Mouse (Mus musculus): ENCODE data around the gene Nphp4.
"Not testable (repeated sequence)": the region's sequence is repeated elsewhere in the genome, so short reads cannot be mapped to it uniquely, and the experiment has no call there.

Gene Nphp4

DNA sequence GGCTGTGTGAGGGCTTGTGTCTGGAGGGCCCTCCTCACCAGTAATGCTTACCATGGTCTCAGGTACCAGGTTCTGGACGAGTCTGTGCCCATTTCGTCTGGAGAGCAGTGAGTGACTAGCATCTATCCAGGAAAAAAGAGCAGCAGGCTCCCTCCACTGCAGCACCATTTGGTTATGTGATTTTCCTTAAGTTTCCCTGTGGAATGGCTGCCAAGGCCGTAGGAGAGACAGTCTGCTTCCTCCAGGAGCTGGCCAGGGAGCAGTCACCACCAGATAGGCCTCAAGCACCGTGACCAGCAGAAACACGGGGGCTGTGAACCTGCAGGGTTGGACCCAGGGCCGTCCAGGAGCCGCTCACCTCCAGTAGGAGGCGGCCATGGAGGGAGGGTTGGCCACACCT is 3.9 kb downstream of the Nphp4 start:
- peak; percentile 45 for DNase-seq

- no peak for DNase-seq
Observed at GRCm38 (mm10) chr4:152488046-152488445, 11.5 kb downstream of the Nphp4 start.

DNA sequence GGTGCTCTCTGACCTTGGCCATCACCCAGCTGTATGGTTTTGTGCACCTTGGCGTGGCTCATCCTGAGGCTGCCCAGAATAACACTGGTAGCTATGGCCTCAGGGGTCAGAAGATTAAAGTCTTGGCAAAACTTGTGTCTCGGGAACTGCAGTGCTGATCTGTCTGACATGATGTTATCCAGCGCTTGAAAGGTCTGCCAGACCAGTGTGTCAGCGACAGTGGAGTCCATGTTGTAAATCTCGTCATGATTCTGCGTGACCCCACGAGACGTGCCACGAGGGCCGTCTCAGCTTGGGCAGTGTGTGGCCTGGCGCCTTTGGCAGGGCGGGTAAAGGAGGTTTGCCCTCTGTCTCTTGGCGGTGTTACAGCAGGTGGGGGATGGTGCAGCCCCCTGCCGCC is 13.8 kb downstream of the Nphp4 start:
- no peak for DNase-seq

GRCm38 (mm10) chr4:152491250-152491899 is 14.9 kb downstream of the Nphp4 start:
- peak; percentile 78 for DNase-seq

DNA sequence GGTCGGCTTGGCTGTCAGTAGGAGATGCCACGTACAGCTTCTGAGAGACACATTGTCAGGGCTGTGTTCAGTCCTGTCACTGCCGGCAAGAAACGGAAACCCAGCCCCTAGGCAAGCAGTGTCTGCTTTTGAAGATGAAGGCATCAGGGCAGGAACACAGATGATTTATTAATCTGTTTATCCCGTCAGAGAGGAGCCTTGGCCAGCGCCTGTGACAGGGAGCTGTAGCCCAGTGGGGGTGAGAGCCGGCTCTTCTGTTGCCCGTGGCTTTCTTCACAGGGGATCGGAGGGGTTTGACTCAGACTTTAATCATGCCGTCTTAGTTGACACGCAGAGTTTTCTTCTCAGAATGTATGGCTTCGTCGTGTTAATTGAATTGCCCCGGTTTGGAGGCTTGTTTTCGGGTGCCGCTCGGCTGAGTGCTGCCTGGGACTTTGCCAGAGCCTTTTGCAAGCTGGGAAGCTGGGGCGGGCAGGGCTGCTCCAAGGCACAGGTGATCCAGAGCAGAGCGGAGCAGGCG is 17.9 kb downstream of the Nphp4 start:
- no peak for DNase-seq

- no peak for DNase-seq
Observed at GRCm38 (mm10) chr4:152512221-152512925, 35.9 kb downstream of the Nphp4 start.

- DNase-seq, result no peak
Observed at GRCm38 (mm10) chr4:152514884-152515283, 38.4 kb downstream of the Nphp4 start.

GRCm38 (mm10) chr4:152519106-152519505 is 42.6 kb downstream of the Nphp4 start:
- DNase-seq, result no peak

- DNase-seq, result peak; percentile 68
Observed at GRCm38 (mm10) chr4:152520083-152520482, 43.6 kb downstream of the Nphp4 start.

DNA sequence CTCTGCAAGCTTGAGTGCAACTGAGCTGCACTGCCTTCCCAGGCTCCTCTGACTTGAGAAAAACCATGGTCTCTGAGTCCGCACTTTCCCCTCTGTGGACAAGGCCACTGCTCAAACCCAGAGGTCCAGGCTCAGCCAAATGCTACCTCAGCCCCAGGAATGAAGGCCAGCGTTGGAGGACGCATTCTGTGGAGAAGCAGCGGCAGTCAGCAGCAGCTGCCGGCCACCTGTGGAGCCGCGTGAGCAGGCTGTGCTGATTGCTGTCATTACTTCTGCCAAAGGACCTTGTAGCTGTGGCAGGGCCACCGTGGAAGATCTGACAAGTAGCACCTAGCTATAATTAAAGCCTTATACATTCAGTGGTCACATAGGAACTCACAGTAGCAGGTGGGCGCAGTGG is 56.4 kb downstream of the Nphp4 start:
- DNase-seq, result no peak

DNA sequence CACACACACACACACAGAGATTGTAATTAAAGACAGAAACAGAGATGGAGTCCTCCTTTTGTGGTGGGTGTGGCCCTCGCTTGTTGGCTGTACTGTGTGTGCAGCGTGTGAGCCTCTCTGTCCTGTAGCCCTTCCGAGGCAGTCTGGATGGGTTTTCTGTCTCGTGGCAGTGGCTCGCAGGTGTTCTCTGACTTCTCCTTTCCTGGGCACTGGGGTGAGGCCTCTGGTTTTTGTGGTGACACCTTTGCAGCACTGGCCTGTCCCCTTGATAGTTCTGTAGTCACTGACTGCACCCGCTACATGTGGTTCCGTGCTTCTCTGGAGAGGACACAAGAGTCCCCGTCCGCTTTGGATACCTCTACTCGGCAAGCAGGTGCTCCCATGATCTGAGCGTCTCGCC is 63.2 kb downstream of the Nphp4 start:
- no peak for DNase-seq

GRCm38 (mm10) chr4:152541172-152541571 is 64.7 kb downstream of the Nphp4 start:
- DNase-seq, result no peak

GRCm38 (mm10) chr4:152542447-152542846 is 65.9 kb downstream of the Nphp4 start:
- DNase-seq, result no peak

DNA sequence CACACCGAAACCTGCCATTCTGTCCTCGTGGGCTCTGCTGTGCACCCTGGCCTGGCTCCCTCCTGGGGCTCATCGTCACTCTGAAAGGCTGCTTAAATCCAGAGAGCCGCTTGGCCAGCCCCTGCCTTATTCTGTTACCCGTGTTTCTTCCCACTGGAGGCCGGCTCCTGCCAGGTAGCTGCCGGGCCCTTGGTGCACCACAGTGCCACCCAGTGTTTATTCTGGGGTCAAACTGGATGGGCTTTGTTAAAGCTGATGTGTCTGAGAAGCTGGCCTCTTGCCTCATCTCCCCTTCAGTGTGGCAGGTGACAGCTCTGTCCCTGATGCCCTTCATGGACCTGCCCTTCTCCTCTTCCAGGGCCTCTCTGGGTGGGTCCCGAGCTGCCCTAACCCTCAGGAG is 70.0 kb downstream of the Nphp4 start:
- DNase-seq, result no peak

GRCm38 (mm10) chr4:152547886-152548663 is 71.6 kb downstream of the Nphp4 start:
- peak; percentile 42 for DNase-seq

- DNase-seq, result peak; percentile 62
Observed at GRCm38 (mm10) chr4:152549507-152550202, 73.1 kb downstream of the Nphp4 start.

DNA sequence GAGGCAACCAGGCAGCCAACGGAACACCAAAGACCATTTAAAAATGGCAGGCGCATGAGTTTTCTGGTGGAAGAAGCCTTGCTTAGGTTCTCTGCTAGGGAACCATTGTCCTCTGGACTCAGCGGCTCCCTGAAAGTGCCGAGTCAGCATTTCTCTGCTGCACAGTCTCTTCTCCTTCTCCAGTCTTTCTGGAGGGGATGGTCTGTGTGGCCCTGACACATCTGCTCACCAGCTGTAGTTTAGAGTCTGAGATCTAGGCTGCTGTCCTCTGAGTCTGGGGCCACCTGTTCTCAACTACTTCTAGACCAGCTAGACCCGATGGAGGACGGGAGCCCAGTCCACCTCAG is 73.7 kb downstream of the Nphp4 start:
- no peak for DNase-seq

GRCm38 (mm10) chr4:152553582-152554285 is 77.2 kb downstream of the Nphp4 start:
- DNase-seq, result no peak

- DNase-seq, result no peak
Observed at GRCm38 (mm10) chr4:152554421-152554820, 77.9 kb downstream of the Nphp4 start.

- DNase-seq, result not testable (repeated sequence)
Observed at GRCm38 (mm10) chr4:152555806-152556205, 79.3 kb downstream of the Nphp4 start.

DNA sequence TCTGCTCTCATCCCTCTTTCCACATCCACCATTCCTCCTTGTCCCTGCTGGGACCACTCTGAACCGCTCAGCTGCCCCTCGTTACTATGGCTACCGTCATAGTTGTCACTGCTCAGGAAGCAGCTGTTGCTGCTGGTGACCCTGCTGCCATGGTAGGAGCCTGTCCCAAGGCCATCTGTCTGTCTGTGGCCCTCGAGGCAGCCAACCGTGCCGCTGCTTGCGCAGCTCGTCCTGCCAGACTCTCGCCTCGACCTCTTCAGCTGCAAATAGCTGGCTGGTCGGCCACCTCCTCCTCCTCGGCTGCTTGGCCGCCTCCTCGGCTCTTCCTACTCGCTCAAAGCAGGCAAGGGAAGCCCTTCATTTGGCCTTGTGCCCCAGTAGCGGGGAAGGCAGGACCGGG is 81.7 kb downstream of the Nphp4 start:
- no peak for DNase-seq

GRCm38 (mm10) chr4:152568006-152568405 is 91.5 kb downstream of the Nphp4 start:
- DNase-seq, result no peak
